Mouse (Mus musculus) hindbrain, embryonic 14.5 days (tissue): ENCODE measurements at regions not wholly inside any gene's neighbourhood (a gene's known extent, or its start where the extent isn't known, plus 50 kb on each side); places are given as distances from the start of the nearest gene placed in this dataset.

Source experiments
- ATAC-seq: fragments of 200-750 bp; cut with Nextera tagmentation; 2 replicates; pipeline ENCODE4 v1.8.0; 2017; ENCODE audit warnings: moderate number of reproducible peaks, mild to moderate bottlenecking, moderate TSS enrichment, moderate library complexity; ENCODE audit not compliant: low FRiP score
- DNase-seq: peaks from one replicate; pipeline ENCODE4 v3.0.0-alpha.2; 2015; ENCODE audit warnings: low spot score
- H3K27ac ChIP-seq: fragments of 300-500 bp; sonication (generic); 2 replicates; pipeline ENCODE4 v1.5.1; 2014; ENCODE audit warnings: mild to moderate bottlenecking, moderate library complexity
- H3K27me3 ChIP-seq: fragments of 300-500 bp; sonication (generic); 2 replicates; pipeline ENCODE4 v1.6.1; 2014; ENCODE audit warnings: mild to moderate bottlenecking, low read length, mixed read lengths; ENCODE audit not compliant: control insufficient read depth, insufficient read depth
- H3K36me3 ChIP-seq: fragments of 300-500 bp; sonication (generic); replicated peaks from 2 replicates; pipeline ENCODE4 v1.6.1; 2014; ENCODE audit not compliant: control insufficient read depth, insufficient read depth
- H3K4me1 ChIP-seq: fragments of 300-500 bp; sonication (generic); replicated peaks from 2 replicates; pipeline ENCODE4 v1.6.1; 2014; ENCODE audit warnings: antibody characterized with exemption, low read length, mixed read lengths; ENCODE audit not compliant: control insufficient read depth, insufficient read depth
- H3K4me2 ChIP-seq: fragments of 300-500 bp; sonication (generic); replicated peaks from 2 replicates; pipeline ENCODE4 v1.6.1; 2014; ENCODE audit warnings: mild to moderate bottlenecking, moderate library complexity
- H3K4me3 ChIP-seq: fragments of 300-500 bp; sonication (generic); replicated peaks from 2 replicates; pipeline ENCODE4 v1.5.1; 2014; ENCODE audit warnings: mild to moderate bottlenecking, low read length
- H3K9ac ChIP-seq: fragments of 300-500 bp; sonication (generic); 2 replicates; pipeline ENCODE4 v1.6.1; 2014
- H3K9me3 ChIP-seq: fragments of 300-500 bp; sonication (generic); 2 replicates; pipeline ENCODE4 v1.6.1; 2016; ENCODE audit warnings: low read length; ENCODE audit not compliant: control insufficient read depth
- WGBS: fragments of 180-500 bp; shearing (Covaris S2); extraction: QIAGEN DNeasy Blood & Tissue Kit; methylation state at CpG from one replicate; pipeline ENCODE4 v1.1.7; 2014; 5-methylcytosine and 5-hydroxymethylcytosine counted together

DNA sequence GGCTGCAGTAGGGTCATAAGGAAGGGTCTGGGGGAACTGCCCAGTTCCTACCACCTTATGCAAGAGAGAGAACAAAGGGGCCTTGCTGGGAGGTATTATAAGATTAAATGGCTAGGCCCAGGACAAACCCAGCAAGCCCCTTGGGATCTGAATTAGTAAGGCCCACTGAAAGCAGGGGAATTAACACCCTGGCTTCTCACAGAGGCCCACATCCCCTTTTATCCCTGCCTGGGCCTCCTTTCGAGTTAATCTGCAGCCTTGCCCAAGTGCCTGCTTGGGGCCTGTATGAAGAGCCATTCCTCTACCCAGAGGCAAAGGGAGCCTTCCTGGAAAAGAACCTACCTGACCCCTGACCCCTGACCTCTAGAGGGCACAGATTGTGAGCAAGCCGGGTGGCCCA lies 98.2 kb downstream of the Vegfa start:
- 25% methylated on average over 2 of the region's 2 CpGs for WGBS
- Histone ChIP-seq H3K4me2 (no peak overlapping the region), H3K9ac (no peak overlapping the region), H3K27me3 (no peaks in the 10 kb centered on the region), H3K36me3 (no peaks in the 10 kb centered on the region), H3K9me3 (no peaks in the 10 kb centered on the region), H3K4me1 (peaks cover 4% of the 10 kb centered on the region; the same call in 1 of the 2 replicates), H3K4me3 (no peak overlapping the region), H3K27ac (no peak overlapping the region)
- ATAC-seq = no peak
- DNase-seq = no peak

GRCm38 (mm10) chr17:45933034-45933433 lies 99.1 kb downstream of the Vegfa start:
- ATAC-seq = no peak
- H3K27me3 ChIP-seq = no peaks in the 10 kb centered on the region
- no peaks in the 10 kb centered on the region for H3K36me3 ChIP-seq
- H3K9ac ChIP-seq = no peak overlapping the region
- H3K9me3 ChIP-seq = no peaks in the 10 kb centered on the region
- H3K4me3 ChIP-seq = no peak overlapping the region
- 37% methylated on average over 10 of the region's 10 CpGs for WGBS
- peaks cover 4% of the 10 kb centered on the region; the same call in 1 of the 2 replicates for H3K4me1 ChIP-seq
- H3K27ac ChIP-seq = no peak overlapping the region
- no peak overlapping the region for H3K4me2 ChIP-seq
- DNase-seq = no peak

- H3K4me2 ChIP-seq = no peak overlapping the region
- no peaks in the 10 kb centered on the region for H3K27me3 ChIP-seq
- ATAC-seq = no peak
- no peaks in the 10 kb centered on the region for H3K9me3 ChIP-seq
- 67% methylated on average over 6 of the region's 6 CpGs for WGBS
- no peak overlapping the region for H3K9ac ChIP-seq
- no peaks in the 10 kb centered on the region for H3K36me3 ChIP-seq
- H3K4me3 ChIP-seq = no peak overlapping the region
- peaks cover 4% of the 10 kb centered on the region; the same call in 1 of the 2 replicates for H3K4me1 ChIP-seq
- no peak for DNase-seq
- no peak overlapping the region for H3K27ac ChIP-seq
Observed at GRCm38 (mm10) chr17:45932611-45933010, 99.6 kb downstream of the Vegfa start.

- DNase-seq = no peak
- H3K9me3 ChIP-seq = no peaks in the 10 kb centered on the region
- no peak for ATAC-seq
- H3K4me1 ChIP-seq = peaks cover 4% of the 10 kb centered on the region; the same call in 1 of the 2 replicates
- no peak overlapping the region for H3K27ac ChIP-seq
- no peak overlapping the region for H3K4me3 ChIP-seq
- H3K9ac ChIP-seq = no peak overlapping the region
- no peaks in the 10 kb centered on the region for H3K36me3 ChIP-seq
- H3K4me2 ChIP-seq = no peak overlapping the region
- H3K27me3 ChIP-seq = no peaks in the 10 kb centered on the region
- WGBS = 83% methylated on average over 7 of the region's 7 CpGs
Observed at GRCm38 (mm10) chr17:45929591-45929990, 102.6 kb downstream of the Vegfa start.

- H3K36me3 ChIP-seq = no peaks in the 10 kb centered on the region
- no peak overlapping the region for H3K27ac ChIP-seq
- H3K4me3 ChIP-seq = no peak overlapping the region
- H3K9ac ChIP-seq = no peak overlapping the region
- no peaks in the 10 kb centered on the region for H3K27me3 ChIP-seq
- DNase-seq (no peak), ATAC-seq (no peak)
- H3K9me3 ChIP-seq = no peaks in the 10 kb centered on the region
- H3K4me2 ChIP-seq = no peak overlapping the region
- WGBS = 71% methylated on average over 8 of the region's 8 CpGs
- peaks cover 4% of the 10 kb centered on the region; the same call in 1 of the 2 replicates for H3K4me1 ChIP-seq
Observed at GRCm38 (mm10) chr17:45928903-45929477, 103.2 kb downstream of the Vegfa start.

DNA sequence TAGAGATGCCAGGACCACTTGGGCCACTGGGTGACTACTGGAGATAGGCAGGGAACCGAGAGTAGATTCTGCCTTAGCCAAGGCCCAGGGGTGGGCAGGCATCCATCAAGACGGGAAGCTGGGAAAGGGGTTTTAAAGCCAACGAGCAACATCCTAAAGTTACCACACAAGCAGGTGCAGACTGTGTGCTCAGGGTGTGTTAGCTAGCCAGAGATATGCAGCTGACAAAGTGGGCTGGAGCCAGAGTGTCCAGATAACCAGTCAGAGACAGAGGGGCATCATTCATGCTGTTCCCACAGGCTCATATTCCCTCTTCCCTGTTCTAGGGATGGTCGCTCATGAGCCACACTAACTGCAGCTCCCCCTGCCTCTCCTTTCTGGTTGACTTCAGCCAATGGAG lies 104.2 kb downstream of the Vegfa start:
- ATAC-seq (no peak), DNase-seq (no peak)
- Histone ChIP-seq H3K27ac (no peak overlapping the region), H3K4me2 (no peak overlapping the region), H3K4me1 (peaks cover 4% of the 10 kb centered on the region; the same call in 1 of the 2 replicates), H3K36me3 (no peaks in the 10 kb centered on the region), H3K9me3 (no peaks in the 10 kb centered on the region), H3K4me3 (no peak overlapping the region), H3K9ac (no peak overlapping the region), H3K27me3 (no peaks in the 10 kb centered on the region)
- 85% methylated on average over 4 of the region's 4 CpGs for WGBS

DNA sequence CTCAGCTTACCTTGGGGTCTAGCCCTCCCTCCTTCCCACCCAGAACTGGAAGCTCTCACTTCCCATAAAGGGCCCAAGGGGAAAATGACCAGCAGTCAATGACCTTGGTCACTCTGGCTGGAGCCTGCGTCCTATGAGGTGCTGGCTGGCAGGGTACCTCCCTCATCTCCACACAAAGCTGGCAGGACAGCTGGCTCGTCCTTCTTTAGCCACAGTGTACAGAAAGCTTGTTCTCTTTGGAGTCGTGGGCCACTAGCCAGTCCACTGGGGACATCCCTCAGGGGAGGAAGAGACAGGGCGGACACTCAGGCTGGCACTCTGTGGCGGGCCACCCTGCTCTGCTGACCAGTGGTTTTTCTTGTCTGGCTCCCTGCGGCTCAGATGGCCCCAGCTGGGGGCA lies 106.3 kb downstream of the Vegfa start:
- H3K27me3 ChIP-seq = no peaks in the 10 kb centered on the region
- H3K9ac ChIP-seq = no peak overlapping the region
- no peaks in the 10 kb centered on the region for H3K36me3 ChIP-seq
- H3K27ac ChIP-seq = no peak overlapping the region
- DNase-seq (no peak), ATAC-seq (no peak)
- no peaks in the 10 kb centered on the region for H3K4me1 ChIP-seq
- no peaks in the 10 kb centered on the region for H3K9me3 ChIP-seq
- H3K4me2 ChIP-seq = no peak overlapping the region
- WGBS = 67% methylated on average over 6 of the region's 6 CpGs
- H3K4me3 ChIP-seq = no peak overlapping the region

- no peaks in the 10 kb centered on the region for H3K27me3 ChIP-seq
- H3K4me1 ChIP-seq = no peaks in the 10 kb centered on the region
- ATAC-seq (no peak), DNase-seq (no peak)
- H3K4me2 ChIP-seq = no peak overlapping the region
- H3K9me3 ChIP-seq = no peaks in the 10 kb centered on the region
- H3K27ac ChIP-seq = no peak overlapping the region
- H3K9ac ChIP-seq = no peak overlapping the region
- 89% methylated on average over 6 of the region's 6 CpGs for WGBS
- H3K4me3 ChIP-seq = no peak overlapping the region
- no peaks in the 10 kb centered on the region for H3K36me3 ChIP-seq
Observed at GRCm38 (mm10) chr17:45924595-45924994, 107.6 kb downstream of the Vegfa start.

DNA sequence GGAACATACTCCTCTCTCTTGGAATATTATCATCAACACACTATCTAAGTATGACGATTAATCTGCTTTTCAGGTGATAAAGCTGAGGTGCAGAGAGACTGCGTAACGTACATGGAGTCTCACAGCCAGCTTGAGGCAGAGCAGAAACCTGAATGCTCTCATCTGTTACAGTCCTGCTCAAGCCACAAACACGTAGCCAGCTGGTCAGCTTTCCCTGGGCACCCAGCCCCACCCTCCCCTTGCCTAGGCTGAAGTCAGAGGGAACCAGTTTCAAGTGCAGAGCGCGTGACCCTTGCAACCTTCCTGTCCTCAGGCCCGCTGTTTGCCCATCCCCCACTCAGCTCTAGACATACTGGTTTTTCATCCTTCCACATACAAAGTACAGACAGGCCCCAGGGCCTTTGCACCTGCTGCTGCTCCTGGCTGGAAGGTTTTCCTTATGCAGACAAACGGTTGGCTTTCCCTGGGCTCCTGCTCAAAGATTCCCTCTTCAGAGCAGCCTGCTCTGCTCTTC lies 108.9 kb downstream of the Vegfa start:
- Histone ChIP-seq H3K9me3 (no peaks in the 10 kb centered on the region), H3K36me3 (no peaks in the 10 kb centered on the region), H3K4me2 (no peak overlapping the region), H3K27ac (no peak overlapping the region), H3K9ac (no peak overlapping the region), H3K4me1 (no peaks in the 10 kb centered on the region), H3K4me3 (no peak overlapping the region), H3K27me3 (no peaks in the 10 kb centered on the region)
- no peak for ATAC-seq
- WGBS = 84% methylated on average over 8 of the region's 8 CpGs
- DNase-seq = no peak

DNA sequence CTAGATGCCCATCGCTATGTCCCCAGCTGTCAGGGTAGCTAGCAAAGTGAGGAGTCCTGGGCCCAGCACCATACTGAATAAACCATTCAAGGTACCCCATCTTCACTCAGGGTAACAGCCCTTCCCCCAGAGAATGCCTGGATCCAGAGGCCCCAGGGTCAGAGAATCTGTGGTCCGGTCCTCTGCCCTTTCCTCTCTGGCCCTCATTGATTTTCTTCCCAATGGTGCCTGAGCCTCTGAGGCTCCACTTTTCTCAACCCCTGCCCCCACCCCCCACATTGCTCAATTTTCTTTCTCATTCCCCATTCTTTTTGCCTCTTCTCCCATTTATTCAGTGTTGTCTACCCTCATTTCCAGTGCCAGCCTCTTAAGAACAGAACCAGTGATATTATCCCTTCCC lies 114.5 kb downstream of the Vegfa start:
- Histone ChIP-seq H3K27me3 (no peaks in the 10 kb centered on the region), H3K36me3 (no peaks in the 10 kb centered on the region), H3K4me2 (no peak overlapping the region), H3K4me3 (no peak overlapping the region), H3K9ac (no peak overlapping the region), H3K27ac (no peak overlapping the region), H3K4me1 (no peaks in the 10 kb centered on the region), H3K9me3 (no peaks in the 10 kb centered on the region)
- 96% methylated on average over 2 of the region's 2 CpGs for WGBS
- no peak for ATAC-seq
- DNase-seq = no peak
